Mouse (Mus musculus) ES-CJ7 (cell line): Measurements from ENCODE around the gene Mep1a.
"Not testable (repeated sequence)": the region's sequence is repeated elsewhere in the genome, so short reads cannot be mapped to it uniquely, and the experiment has no call there.

ENCODE experiments used
- DNase-seq: peaks from one replicate; pipeline ENCODE4 v3.0.0; 2011; ENCODE audit warnings: low read depth, low spot score

The Mep1a gene

DNA sequence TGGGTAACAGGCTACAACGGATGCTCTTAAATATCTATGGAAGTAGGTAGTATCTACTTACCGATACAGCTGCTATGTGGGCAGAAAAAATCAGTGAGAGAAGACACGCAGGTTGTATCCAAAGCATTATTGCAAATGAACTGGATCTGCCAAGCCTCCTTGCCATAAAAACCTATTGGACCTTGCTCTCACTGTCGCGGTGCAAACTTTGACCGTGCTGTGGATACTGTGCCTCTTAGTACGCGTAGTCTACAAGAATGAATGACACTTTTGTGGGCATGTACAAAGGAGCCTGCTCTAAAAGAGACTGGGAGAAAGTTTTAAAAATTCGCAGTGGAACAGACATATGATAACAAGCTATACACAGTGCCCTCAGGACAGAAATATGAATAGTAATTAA lies at the start of gene Mep1a:
Mep1a (minus strand) TSS at position 221 of the 400 bp plus-strand sequence.
- no peak for DNase-seq

DNA sequence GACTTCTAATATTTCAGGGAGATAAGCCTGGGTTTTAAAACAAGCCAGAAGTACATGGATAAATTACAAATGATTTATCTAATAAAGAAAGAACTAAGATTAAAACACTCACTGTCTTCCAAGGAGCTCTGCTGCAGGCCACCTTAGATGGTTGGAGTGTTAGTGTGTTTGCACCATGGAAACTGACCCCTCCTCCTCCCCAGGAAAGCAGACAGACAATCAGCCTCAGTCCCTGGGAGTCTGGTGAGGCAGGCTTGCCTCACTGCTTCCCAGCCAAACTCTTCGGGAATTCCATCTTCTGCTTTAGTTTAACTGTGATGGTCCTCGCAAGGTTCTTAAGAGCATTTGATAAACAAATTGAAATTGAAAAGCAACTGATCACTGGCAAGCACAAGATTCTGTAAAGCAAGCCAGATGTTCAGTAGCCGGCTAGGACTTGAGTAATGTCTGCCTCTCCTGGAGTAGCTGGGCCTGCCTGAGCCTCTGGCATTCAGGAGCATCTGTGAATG lies 48.6 kb upstream of the Mep1a start:
- DNase-seq, result no peak

DNA sequence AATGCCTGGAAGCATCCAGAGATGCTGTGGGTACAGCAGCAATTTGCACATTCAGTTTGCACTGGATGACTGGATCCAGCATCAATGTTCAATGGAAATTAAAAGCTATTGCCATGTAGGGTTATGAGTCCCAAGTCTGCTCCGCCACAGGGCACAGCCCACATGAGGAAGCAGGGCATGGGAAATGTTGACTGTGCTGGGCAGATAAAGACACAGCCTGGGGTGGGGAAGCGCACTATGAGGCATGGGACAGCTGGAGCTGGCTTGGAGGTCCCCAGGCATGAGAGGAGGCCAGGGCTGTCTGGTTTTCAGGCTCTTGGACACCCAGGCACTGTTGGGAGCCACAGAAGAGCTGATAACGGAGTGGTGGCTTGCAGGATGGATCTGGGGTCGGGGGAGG lies 41.4 kb upstream of the Mep1a start:
- no peak for DNase-seq

DNA sequence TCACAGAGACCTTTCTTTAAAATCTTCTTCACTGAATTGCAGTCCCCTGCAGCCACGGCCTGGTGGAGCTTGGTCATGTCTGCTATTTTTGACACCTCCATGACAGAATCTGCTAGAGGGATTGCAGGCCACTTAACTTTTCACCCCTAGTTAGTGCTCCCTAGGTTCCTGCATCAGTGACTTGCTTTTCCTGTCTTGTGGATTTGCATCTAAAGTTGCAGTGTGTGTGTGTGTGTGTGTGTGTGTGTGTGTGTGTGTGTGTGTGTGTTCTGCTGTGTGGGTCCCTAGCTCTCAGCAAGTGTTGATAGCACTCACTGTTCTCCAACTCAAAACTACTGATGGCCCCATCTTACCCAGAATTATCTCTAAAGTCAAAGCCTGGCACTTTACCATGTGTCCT lies 40.9 kb upstream of the Mep1a start, which contains the start of gene Ankrd66:
Ankrd66 (minus strand) TSS at position 101 of the 400 bp plus-strand sequence.
- DNase-seq, result no peak

DNA sequence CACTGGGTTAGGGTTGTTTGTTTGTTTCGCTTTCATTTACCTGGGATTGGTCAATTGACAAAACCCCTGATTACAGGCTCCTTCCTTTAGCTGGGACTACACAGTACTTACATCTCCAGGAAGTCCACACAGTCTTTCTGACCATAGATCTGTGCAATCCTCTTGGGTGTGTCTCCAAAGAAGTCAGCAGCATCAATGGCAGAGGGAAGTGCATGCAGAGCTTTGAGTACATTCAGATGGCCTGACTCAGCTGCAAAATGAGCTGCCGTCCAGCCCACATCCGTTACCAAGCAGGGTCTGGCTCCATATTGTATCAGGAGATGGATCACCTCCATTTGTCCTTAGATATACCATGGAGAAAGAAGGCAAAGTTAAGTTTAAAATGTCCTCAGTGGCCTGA lies 36.2 kb upstream of the Mep1a start:
- DNase-seq, result no peak

DNA sequence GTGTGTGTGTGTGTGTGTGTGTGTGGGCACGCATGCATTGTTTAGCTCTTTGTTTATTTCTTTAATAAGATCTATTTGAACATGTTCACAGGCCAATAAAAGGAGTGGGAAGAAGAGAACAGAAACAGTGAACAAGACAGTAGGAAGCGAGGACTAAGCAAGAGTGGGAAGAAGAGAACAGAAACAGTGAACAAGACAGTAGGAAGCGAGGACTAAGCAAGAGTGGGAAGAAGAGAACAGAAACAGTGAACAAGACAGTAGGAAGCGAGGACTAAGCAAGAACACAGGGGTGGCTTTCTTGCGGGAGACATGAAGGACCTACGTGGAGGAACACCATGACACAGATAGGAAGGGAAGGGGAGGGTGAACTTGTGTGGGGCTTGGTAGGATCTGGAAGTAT lies 34.2 kb upstream of the Mep1a start:
- DNase-seq, result not testable (repeated sequence)

DNA sequence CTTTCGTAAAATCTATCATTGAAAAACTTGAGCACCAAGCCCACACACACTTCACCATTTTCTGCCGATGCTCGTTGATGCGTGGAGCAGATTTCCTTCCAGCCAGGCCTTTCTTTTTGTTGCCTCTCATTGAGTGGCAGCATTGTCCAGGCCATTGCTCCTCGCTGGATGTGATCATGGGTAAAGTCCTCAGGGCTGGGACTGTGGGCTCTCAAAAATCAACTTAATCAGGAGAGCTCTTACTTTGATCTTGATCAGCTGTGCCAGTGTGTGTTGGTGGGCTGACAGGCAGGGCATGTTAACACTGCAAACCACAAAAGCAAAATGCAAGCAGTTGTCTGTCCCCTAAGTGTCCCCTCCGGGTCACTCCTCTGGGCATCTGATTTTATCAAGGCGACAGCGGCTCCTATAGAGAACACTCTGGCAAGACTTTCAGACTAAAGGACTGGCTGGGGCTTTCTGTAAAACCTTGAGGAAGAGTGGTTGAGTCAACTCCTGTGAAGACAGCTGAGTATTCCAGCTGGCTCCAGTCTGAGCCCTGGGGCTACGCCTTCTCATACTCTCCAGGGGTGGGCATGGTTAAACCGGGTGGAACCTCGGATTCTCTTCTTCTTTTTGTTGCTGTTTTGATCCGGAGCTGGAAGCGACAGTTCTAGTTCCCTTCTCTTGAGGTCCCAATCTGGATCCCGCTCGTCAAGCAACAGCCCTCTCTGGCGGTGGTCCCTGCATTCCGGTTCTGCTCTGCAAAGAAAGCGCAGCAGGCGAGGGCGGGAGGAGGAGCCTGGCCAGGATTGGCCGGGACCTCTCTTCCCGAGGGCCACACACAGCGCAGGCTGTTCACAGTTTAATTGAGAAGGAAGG lies 32.0 kb upstream of the Mep1a start:
- peak; percentile 75 for DNase-seq

DNA sequence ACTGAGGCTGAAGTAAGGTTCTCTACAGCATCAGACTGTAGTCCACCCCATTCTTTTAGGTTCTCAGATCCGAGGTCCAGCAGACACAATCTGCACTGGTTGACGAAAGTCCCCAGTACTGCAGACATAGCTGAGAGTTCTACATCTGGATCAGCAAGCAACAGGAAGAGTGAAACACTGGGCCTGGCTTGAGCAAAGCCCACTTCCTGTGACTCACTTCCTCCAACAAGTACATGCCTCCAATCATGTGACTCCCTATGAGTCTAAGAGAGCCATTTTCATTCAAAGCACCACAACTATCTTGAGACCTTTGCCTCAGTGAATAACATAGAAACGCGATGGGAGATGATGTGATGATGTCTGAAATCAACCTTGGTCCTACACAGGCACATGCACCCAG lies 28.6 kb upstream of the Mep1a start:
- no peak for DNase-seq

DNA sequence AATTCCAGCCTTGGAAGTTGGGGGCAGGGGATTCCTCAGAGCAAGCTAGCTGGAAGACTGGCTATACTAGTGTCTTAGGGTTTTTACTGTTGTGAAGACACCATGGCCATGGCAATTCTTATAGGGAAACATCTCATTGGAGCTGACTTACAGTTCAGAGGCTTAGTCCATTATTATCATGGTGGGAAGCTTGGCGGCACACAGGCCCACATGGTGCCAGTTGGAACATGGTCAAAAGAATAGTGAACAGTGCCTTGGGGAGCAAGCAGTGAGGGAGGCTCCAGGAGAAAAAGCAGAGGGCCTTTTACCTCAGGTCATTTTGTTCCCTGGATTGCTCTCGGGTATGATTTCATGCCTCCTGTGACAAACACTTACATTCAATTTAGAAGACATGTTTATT lies 27.9 kb upstream of the Mep1a start:
- no peak for DNase-seq

DNA sequence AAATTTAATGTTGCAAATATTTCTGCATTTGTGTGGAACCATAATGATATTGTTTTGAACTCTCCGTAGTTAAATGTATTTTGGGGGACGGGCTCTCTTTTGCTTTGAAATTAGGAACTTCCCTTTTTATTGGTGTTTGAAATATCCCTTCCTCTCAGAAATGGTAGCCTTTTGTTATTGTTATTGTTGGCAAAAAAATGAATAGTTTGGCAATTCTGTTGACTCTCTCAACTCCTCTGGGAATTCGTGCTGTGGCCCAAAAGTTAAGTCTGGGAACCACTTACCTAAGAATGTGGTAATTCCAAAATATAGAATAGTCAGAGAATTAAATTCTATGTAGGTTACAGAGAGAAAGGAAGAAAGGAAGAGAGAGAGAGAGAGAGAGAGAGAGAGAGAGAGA lies 17.6 kb upstream of the Mep1a start:
- no peak for DNase-seq

DNA sequence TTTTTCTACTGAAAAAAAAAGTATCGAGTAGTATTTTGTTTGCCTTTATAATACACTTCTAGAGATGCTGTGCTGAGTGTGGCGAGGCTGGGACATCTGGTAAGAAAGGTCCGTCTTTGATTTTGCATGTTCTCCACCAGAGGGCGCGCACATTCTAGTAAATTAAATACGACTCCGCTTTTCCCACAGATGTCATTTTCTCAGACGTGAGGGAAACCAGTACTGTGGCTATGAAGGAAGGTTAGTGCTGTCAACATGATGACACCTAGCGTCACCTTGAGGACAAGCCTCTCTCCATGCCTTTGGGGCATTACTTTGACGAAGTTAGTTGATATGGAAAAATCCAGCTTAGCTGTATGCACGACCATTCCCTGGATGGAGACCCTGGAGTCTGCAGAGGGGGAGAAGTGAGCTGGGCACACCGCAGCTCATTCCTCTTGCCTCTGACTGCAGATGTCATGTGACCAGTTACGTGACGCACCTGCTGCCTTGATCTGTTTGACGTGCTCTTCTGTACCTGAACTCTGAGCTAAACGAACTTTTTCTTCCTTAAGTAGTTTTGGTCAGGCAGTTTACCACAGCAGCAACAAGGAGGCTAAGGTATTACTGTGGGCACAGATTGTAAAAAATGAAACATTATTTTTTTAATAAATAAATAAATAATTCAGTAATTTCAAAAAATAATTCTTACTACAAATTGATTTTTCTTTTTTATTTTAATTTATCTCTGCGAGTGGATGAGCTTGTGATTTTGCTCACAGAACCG lies 16.2 kb upstream of the Mep1a start:
- peak; percentile 86 for DNase-seq

DNA sequence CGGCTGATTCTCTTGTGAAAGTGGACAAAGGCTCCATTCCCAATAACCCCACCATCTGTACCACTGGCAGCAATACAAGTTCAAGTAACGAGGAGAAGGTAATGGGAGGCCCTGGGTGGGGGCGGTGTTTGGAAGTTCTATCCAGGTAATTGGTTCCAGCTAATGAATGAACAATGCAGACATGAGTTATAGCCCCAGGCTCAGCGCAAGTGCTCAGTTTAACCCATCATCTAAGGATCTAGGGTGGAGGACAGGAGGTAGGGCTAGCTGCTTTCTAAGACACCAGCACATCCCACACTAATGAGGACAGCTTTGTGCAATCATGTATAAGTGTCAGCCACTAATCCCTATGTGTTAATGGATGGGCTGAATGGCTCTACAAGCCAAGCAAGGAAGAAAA lies 8.2 kb upstream of the Mep1a start:
- no peak for DNase-seq

DNA sequence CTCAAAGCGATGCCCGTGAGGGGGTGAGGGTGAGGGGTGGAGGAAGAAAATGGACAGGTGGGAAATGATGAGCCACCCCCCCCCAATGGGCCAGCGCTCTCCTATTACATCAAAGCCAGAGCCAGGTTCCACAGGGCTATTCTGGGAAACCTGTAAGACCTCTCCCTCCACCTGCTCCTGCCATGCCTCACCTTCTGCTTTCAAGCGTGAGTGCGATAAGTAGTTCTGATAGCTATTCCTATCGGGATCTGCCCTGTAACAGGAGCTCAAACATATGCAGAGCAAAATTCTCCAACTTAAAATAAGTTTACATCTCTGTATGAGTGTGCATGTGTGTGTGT lies 2.0 kb upstream of the Mep1a start:
- no peak for DNase-seq

DNA sequence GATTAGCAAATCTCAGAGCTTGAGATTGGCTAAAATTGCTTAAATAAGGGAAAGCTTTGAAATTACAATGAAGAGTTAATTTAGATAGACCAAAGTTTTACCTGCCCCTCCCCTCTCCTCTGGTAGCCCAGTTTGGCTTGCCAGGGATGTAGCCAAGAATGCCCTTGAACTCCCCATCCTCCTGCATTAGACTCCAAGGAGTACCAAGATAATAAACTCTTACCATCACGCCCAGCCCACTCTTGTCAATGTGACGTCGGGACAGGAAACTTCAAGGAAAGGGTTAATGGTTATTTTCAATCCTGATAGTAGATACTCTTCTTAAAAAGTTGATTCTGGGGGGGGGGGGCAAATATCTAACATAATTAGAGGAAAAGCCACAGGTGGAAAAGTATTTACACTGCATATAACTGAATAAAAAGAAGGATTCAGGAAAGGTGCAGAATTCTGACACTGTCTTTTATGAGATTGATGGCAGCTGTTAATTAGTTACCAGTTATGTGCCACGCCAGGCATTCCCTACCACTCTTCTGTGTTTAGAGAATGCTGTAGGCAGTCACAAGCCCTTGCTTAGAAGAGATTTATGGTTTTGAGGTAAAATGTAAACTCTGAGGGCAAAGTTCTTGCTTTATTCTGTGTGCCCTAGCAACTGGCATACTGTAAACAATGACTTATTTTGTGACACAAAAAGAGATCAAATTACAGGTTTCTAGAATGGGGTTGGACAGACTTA lies 1.4 kb upstream of the Mep1a start:
- DNase-seq, result no peak

DNA sequence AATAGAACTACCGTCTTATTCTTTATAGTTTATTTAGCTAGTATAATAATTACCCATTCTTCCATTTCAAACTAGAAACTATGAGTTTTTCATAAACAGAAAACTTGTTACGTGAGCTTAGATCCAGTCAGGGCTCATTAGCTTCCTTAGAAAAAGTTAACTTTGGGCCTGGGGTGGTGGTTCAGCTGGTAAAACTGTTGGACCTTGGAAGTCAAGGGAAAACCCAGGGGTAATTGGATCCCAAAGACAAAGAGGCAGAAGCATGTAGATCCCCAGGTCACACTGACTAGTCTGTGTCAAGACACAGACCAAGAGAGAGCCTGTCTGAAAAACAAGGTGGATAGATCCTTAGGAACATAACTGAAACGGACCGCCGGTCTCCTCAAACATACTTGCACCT lies 981 bp downstream of the Mep1a start:
- DNase-seq, result no peak

DNA sequence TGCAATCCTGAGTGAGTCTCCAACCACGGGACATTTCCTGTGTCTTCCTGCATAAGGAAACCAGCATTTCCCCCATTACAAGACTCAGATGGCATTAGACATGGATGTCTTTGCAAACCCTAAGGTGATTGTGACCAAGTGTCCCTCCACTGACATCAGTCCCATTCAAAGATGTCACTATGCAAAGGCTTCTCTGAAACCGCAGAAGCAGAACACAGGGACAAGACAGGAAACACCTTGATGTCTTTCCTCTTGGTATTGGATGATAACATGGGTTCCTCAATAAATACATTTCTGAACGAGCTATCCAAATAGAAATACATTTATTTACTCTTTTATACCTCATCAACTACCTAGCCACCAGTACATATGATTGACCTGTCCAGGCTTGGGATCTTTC lies 1.4 kb downstream of the Mep1a start:
- DNase-seq, result no peak

DNA sequence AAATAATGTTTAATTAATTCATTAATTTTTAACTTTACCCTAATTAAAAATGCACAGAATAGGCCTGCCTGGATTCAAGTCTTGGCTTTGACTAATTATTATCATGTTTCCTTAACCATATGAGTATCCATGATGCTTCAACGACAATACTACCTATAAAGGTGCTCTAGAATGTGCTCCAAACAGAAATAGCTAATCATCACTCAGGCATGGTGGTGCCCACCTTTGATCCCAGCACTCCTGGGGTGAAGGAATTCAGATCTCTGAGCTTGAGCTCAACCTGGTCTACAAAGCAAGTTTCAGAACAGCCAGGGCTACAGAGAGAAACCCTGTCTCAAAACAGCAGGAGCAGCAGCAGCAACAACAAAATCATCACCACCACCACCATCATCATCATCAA lies 2.1 kb downstream of the Mep1a start:
- no peak for DNase-seq

DNA sequence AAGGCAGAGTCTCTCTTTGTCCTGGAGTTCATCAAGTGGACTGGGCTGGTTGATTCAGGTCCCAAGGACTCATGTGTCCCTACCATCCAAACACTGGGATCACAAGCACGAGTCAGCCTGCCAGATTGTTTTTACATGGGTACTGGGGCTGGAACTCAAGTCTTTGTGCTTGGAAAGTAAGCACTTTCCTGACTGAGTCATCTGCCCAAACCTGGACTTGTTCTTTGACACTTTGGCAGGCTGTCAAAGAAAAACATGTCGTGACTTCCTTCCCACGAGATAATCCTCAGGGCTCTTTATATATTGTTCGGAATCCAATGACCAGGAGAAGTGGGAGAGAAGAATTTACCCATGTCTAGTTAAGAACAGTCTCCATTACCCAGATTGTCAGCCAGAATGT lies 5.1 kb downstream of the Mep1a start:
- no peak for DNase-seq

DNA sequence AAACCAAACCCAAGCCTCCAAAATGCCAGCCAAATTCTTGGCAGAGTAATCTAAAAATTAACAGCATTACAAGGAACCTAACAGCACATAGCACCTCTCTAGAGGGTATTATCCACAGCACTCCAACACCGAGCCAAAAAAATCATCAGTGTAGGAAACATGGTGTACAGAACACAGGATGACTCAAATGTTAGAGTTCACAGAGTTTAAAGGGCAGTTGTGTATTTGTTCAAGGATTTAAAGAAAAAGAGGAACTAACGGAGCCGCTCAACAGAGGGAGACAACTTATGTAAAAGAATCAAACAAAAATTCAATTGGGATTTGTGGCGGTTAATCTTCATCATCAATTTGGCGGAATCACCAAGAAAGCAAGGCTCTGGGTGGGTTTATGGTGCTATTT lies 7.1 kb downstream of the Mep1a start:
- DNase-seq, result no peak

DNA sequence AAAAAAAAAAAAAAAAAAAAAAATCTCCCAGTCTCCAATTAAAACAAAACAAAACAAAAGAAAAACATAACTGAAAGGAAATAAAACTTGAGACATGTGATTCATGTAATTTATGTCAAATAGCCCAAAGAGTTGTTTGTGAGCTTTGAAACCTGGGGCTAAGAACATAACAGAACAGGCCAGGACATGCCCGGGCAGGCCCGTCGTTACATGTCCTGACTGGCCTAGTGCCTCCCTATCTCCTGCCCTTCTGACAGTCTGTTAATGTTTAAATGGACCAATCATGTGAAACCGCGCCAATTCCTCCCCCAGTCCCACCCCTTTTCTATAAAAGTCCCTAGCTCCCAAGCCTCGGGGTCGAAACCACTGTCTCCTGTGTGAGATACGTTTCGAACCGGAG lies 12.2 kb downstream of the Mep1a start:
- DNase-seq, result not testable (repeated sequence)

DNA sequence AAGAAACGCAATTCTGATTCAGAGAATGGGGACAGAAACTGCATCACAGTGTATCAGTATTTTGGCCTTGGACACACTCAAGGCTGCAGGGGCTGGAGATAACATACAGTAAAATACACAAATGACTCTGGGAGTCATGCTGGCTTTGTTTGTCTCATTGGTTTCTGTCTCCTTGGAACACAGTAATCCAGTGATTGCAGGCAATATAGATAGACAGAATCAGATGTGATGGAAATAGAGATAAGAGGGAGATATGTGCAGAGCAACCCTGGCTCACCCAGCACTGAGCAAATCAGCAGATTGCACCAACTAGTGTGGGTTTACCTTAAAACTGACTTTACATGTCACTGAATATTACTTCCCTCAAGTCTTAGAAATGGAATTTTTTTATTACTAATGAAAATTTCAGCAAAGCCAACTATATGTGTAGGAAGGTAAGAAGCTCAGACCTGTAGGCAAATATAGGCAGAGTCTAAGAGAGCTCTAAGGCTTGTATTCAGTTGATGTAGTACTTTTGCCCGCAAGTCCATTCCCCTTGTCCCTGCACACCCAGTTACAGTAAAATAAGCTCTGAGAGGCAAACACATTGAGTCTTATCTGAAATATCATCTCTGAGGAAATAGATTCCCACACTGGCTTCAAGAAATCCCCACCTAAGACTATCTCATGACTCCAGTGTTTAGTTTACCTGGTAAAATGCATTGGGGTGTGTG lies 14.0 kb downstream of the Mep1a start:
- DNase-seq, result no peak

DNA sequence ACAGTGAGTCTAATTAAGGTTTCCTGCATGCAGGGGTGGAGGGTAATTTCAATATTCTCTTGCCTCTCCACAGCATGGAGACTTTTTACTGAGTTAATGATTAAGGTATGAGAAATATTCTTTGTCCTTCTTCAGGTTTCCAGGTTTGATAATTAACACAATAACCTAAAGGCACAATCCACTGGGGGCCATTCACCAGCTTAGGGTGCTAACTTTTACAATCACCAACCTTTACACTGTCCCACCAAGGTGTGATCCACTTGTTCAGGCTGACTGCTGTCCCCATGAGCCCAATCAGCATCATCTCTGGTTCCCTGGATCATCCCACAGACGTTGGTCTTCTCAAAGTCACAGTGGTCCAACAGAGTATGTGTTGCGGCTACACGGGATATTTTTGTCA lies 16.6 kb downstream of the Mep1a start:
- DNase-seq, result no peak
